ENCODE assay signal across 12 mouse cellular contexts in the genomic region with DNA sequence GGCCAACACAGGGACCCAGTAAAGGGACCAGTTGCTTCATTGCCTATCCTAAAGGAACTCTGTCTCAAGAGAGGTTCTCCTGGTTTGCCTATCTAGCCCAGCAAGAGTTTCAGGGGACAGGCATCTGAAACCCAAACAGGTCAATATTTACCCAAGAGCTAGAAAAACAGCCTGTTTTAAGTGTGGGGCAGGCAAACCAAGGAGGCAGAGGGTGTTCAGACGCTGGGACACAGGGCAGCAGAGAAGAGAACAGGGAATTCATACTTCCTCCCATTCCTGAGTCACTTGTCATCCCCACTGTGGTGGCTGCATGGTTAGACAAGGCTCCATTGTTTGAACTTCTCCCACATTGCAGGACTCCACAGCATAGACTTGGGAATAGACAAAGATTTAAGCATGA. TPM values are rescaled to one million over a fixed set of nuclear protein-coding genes. Genes with fewer than 3 reads are reported as not detected.
A peak's percentile ranks its signal among the peaks of the same experiment; 100 is the strongest.
DNase-seq lines count a peak whose midpoint lies in the region; ATAC-seq and TF ChIP-seq lines count a peak whose summit lies in the region.
"Had no signal": no experiment of that assay in that cellular context is flagged by ENCODE, and none has a peak within 500 bp of the region (broad histone marks: within the 10 kb centered on the region; RNA-seq: fewer than 3 reads in every experiment).

No protein-coding gene starts in this region.

- no peak overlapping the region for H3K4me2 ChIP-seq in liver, embryonic 15.5 days
- H3K4me2 ChIP-seq: neural tube, embryonic 12.5 days had no signal

- no peak overlapping the region for H3K9ac ChIP-seq in heart, adult 2 months (ENCODE audit: low read depth, low read length)
- no peak overlapping the region; the same call in 1 of the 2 replicates for H3K9ac ChIP-seq in liver, embryonic 15.5 days
- H3K9ac ChIP-seq: neural tube, embryonic 12.5 days had no signal

- no peak overlapping the region for H3K4me3 ChIP-seq in heart, adult 2 months
- no peak overlapping the region for H3K4me3 ChIP-seq in layer of hippocampus, adult 2 months
- no peak overlapping the region for H3K4me3 ChIP-seq in liver, embryonic 15.5 days (replicated peaks)
- H3K4me3 ChIP-seq: midbrain, embryonic 10.5 days; neural tube, embryonic 12.5 days had no signal

- no peak for ATAC-seq in liver, embryonic 15.5 days (ENCODE audit: insufficient read depth)
- ATAC-seq in CD4-positive, CD25-positive, alpha-beta regulatory T cell, adult 4 months = no peak
- ATAC-seq: inflammation-experienced regulatory T-cells, adult 6 months had no signal

- TF ChIP-seq POLR2A in heart, adult 2 months (IDR thresholded peaks at IDR 0.05; ENCODE audit: insufficient read depth, low read depth, low read length) = no peak

- H3K9me3 ChIP-seq in liver, embryonic 15.5 days (replicated peaks) = no peaks in the 10 kb centered on the region
- H3K9me3 ChIP-seq: midbrain, embryonic 10.5 days; neural tube, embryonic 12.5 days had no signal

- H3K27me3 ChIP-seq in heart, adult 2 months (ENCODE audit: control insufficient read depth, insufficient read depth, low read length) = no peaks in the 10 kb centered on the region
- H3K27me3 ChIP-seq in liver, embryonic 15.5 days = no peaks in the 10 kb centered on the region
- H3K27me3 ChIP-seq: neural tube, embryonic 12.5 days had no signal

- no peak for TF ChIP-seq CTCF in heart, adult 2 months (IDR thresholded peaks at IDR 0.05)
- no peak for TF ChIP-seq CTCF in layer of hippocampus, adult 2 months (conservative IDR thresholded peaks at IDR 0.05)

- H3K36me3 ChIP-seq in heart, adult 2 months (ENCODE audit: control insufficient read depth, insufficient read depth, low read length) = no peaks in the 10 kb centered on the region
- H3K36me3 ChIP-seq in liver, embryonic 15.5 days (replicated peaks) = peaks cover 12% of the 10 kb centered on the region
- H3K36me3 ChIP-seq: midbrain, embryonic 10.5 days; neural tube, embryonic 12.5 days had no signal

- WGBS in heart, adult 2 months = 26% methylated on average over 1 of the region's 1 CpGs
- WGBS in liver, embryonic 15.5 days (ENCODE audit: insufficient replicate concordance) = 34% methylated on average over 1 of the region's 1 CpGs

- H3K79me2 ChIP-seq in heart, adult 2 months (replicated peaks; ENCODE audit: control insufficient read depth, insufficient read depth, low read length) = no peaks in the 10 kb centered on the region

- TF ChIP-seq EP300 in heart, adult 2 months (IDR thresholded peaks at IDR 0.05; ENCODE audit: insufficient read depth, low read depth, low read length) = no peak

- H3K4me1 ChIP-seq in heart, adult 2 months (ENCODE audit: control insufficient read depth, insufficient read depth, low read length) = peaks cover 26% of the 10 kb centered on the region
- peaks cover 69% of the 10 kb centered on the region for H3K4me1 ChIP-seq in liver, embryonic 15.5 days (replicated peaks)
- H3K4me1 ChIP-seq: neural tube, embryonic 12.5 days had no signal

- H3K27ac ChIP-seq in heart, adult 2 months = peak overlapping the region; percentile 40
- H3K27ac ChIP-seq in layer of hippocampus, adult 2 months = peak overlapping the region; percentile 65; the same call in 1 of the 2 replicates
- peak overlapping the region; percentile 26; the same call in 1 of the 2 replicates for H3K27ac ChIP-seq in liver, embryonic 15.5 days (replicated peaks)
- H3K27ac ChIP-seq: midbrain, embryonic 10.5 days; neural tube, embryonic 12.5 days had no signal

- intact Hi-C loops in heart, adult 2 months (cut with DNase I) = no loop called here

- DNase-seq in heart, adult 2 months = no peak
- no peak for DNase-seq in heart, adult 8-10 months (ENCODE audit: low spot score)
- DNase-seq in layer of hippocampus, adult 2 months (ENCODE audit: low spot score in 2 of 2) = no peak
- DNase-seq in layer of hippocampus, adult 18-20 months (ENCODE audit: low spot score in 2 of 2) = no peak
- peak; percentile 61 for DNase-seq in brain, adult 2 months (ENCODE audit: low read depth, low spot score)
- DNase-seq in thymus, postnatal 0 days (ENCODE audit: low spot score) = no peak
- DNase-seq: cerebellum, adult 9-11 months had no signal

RNA-seq across cellular contexts. Expression of a gene that starts 4.8 kb away (rescaled TPM):
- total RNA-seq in heart, adult 2 months (2021) = 10 to 100 TPM; 36.0 to 40.7 TPM
- 44.0 and 56.6 TPM in 2 replicates for polyA plus RNA-seq in heart, adult 2 months (2012; rRNA removed)
- total RNA-seq in heart, adult 8-10 months (2022) = 10 to 100 TPM; 39.5 to 49.6 (median 41.5) TPM
- 10 to 100 TPM; 74.7 to 86.1 TPM for total RNA-seq in layer of hippocampus, adult 2 months (2021)
- total RNA-seq in layer of hippocampus, adult 18-20 months (2021) = 10 to 100 TPM; 87.5 to 89.4 TPM
- 82.5 and 88.5 TPM in 2 replicates for polyA plus RNA-seq in liver, embryonic 15.5 days (2015; fragmentation: Nextera tagmentation; extraction: Ambion mirVana)
- 100 to 1,000 TPM; 141 to 148 TPM for polyA plus RNA-seq in CD4-positive, CD25-positive, alpha-beta regulatory T cell, adult 4 months (2017; shearing (Covaris generic))
- 135 and 138 TPM in 2 replicates for polyA plus RNA-seq in thymus, postnatal 0 days (2015; fragmentation: Nextera tagmentation; extraction: Ambion mirVana)

RNA-seq across cellular contexts. Expression of a gene that starts 8.7 kb away (rescaled TPM):
- 10 to 100 TPM; 49.3 to 58.3 TPM for total RNA-seq in heart, adult 2 months (2021)
- polyA plus RNA-seq in heart, adult 2 months (2012; rRNA removed) = 99.6 and 116 TPM in 2 replicates
- total RNA-seq in heart, adult 8-10 months (2022) = 10 to 100 TPM; 58.0 to 68.1 (median 61.2) TPM
- 1 to 10 TPM; 3.9 to 4.6 TPM for total RNA-seq in layer of hippocampus, adult 2 months (2021)
- 1 to 10 TPM; 5.8 to 8.1 TPM for total RNA-seq in layer of hippocampus, adult 18-20 months (2021)
- 66.2 and 67.1 TPM in 2 replicates for polyA plus RNA-seq in liver, embryonic 15.5 days (2015; fragmentation: Nextera tagmentation; extraction: Ambion mirVana)
- 10 to 100 TPM; 66.7 to 70.3 TPM for polyA plus RNA-seq in CD4-positive, CD25-positive, alpha-beta regulatory T cell, adult 4 months (2017; shearing (Covaris generic))
- polyA plus RNA-seq in thymus, postnatal 0 days (2015; fragmentation: Nextera tagmentation; extraction: Ambion mirVana) = 24.7 and 29.0 TPM in 2 replicates

RNA-seq across cellular contexts. Expression of a gene that starts 16.3 kb away (rescaled TPM):
- 10 to 100 TPM; 22.7 to 22.8 TPM for total RNA-seq in heart, adult 2 months (2021)
- polyA plus RNA-seq in heart, adult 2 months (2012; rRNA removed) = 79.2 and 86.9 TPM in 2 replicates
- 10 to 100 TPM; 20.4 to 24.3 (median 22.2) TPM for total RNA-seq in heart, adult 8-10 months (2022)
- 10 to 100 TPM in 1 of 2 experiments, 1 to 10 TPM in 1; 9.6 to 11.3 TPM for total RNA-seq in layer of hippocampus, adult 2 months (2021)
- total RNA-seq in layer of hippocampus, adult 18-20 months (2021) = 1 to 10 TPM; 8.4 to 9.2 TPM
- 52.0 and 62.6 TPM in 2 replicates for polyA plus RNA-seq in liver, embryonic 15.5 days (2015; fragmentation: Nextera tagmentation; extraction: Ambion mirVana)
- polyA plus RNA-seq in CD4-positive, CD25-positive, alpha-beta regulatory T cell, adult 4 months (2017; shearing (Covaris generic)) = 1 to 10 TPM in 1 of 2 experiments, under 1 TPM in 1; 0.57 to 1.6 TPM
- 1.6 and 1.9 TPM in 2 replicates for polyA plus RNA-seq in thymus, postnatal 0 days (2015; fragmentation: Nextera tagmentation; extraction: Ambion mirVana)

RNA-seq across cellular contexts. Expression of a gene that starts 18.9 kb away (rescaled TPM):
- 10 to 100 TPM; 69.3 to 78.8 TPM for total RNA-seq in heart, adult 2 months (2021)
- 85.6 and 112 TPM in 2 replicates for polyA plus RNA-seq in heart, adult 2 months (2012; rRNA removed)
- 10 to 100 TPM; 58.8 to 80.9 (median 70.8) TPM for total RNA-seq in heart, adult 8-10 months (2022)
- 10 to 100 TPM; 11.5 to 12.5 TPM for total RNA-seq in layer of hippocampus, adult 2 months (2021)
- total RNA-seq in layer of hippocampus, adult 18-20 months (2021) = 10 to 100 TPM; 17.7 to 18.9 TPM
- polyA plus RNA-seq in liver, embryonic 15.5 days (2015; fragmentation: Nextera tagmentation; extraction: Ambion mirVana) = 239 and 242 TPM in 2 replicates
- polyA plus RNA-seq in CD4-positive, CD25-positive, alpha-beta regulatory T cell, adult 4 months (2017; shearing (Covaris generic)) = 100 to 1,000 TPM; 326 to 346 TPM
- 160 and 167 TPM in 2 replicates for polyA plus RNA-seq in thymus, postnatal 0 days (2015; fragmentation: Nextera tagmentation; extraction: Ambion mirVana)

RNA-seq across cellular contexts. Expression of a gene that starts 24.5 kb away (rescaled TPM):
- 1 to 10 TPM; 8.2 to 9.1 TPM for total RNA-seq in heart, adult 2 months (2021)
- 8.7 and 13.6 TPM in 2 replicates for polyA plus RNA-seq in heart, adult 2 months (2012; rRNA removed)
- total RNA-seq in heart, adult 8-10 months (2022) = 10 to 100 TPM in 1 of 4 experiments, 1 to 10 TPM in 3; 7.6 to 10.4 (median 8.0) TPM
- total RNA-seq in layer of hippocampus, adult 2 months (2021) = 10 to 100 TPM; 17.4 to 19.0 TPM
- total RNA-seq in layer of hippocampus, adult 18-20 months (2021) = 10 to 100 TPM; 17.0 to 17.9 TPM
- 11.6 and 14.5 TPM in 2 replicates for polyA plus RNA-seq in liver, embryonic 15.5 days (2015; fragmentation: Nextera tagmentation; extraction: Ambion mirVana)
- polyA plus RNA-seq in CD4-positive, CD25-positive, alpha-beta regulatory T cell, adult 4 months (2017; shearing (Covaris generic)) = 10 to 100 TPM; 17.7 to 18.4 TPM
- 31.7 and 32.5 TPM in 2 replicates for polyA plus RNA-seq in thymus, postnatal 0 days (2015; fragmentation: Nextera tagmentation; extraction: Ambion mirVana)

Comparison
In these comparisons a context has a peak if more than half of its experiments do, and no peak if none do; other contexts are left out.
1. RNA of a gene that starts 8.7 kb away (total RNA-seq): 58.0 to 68.1 TPM in heart, adult 8-10 months and 49.3 to 58.3 TPM in heart, adult 2 months; 5.8 to 8.1 TPM in layer of hippocampus, adult 18-20 months and 3.9 to 4.6 TPM in layer of hippocampus, adult 2 months; every median in the first group is over 4 times any median in the second.
2. Peak in every context shown above with its lines, with median percentiles within 50 percentile points of each other: H3K27ac ChIP-seq.